Mouse (Mus musculus) liver, postnatal 0 days (tissue): ENCODE data around the gene Nfatc3. TPM values are rescaled to one million over a fixed set of nuclear protein-coding genes. Genes with fewer than 3 reads are reported as not detected.
"Not testable (repeated sequence)": the region's sequence is repeated elsewhere in the genome, so short reads cannot be mapped to it uniquely, and the experiment has no call there.

Experiments used
- ATAC-seq: fragments of 200-750 bp; cut with Nextera tagmentation; 2 replicates; pipeline ENCODE4 v1.8.0; 2017; ENCODE audit warnings: mild to moderate bottlenecking, moderate library complexity
- DNase-seq: peaks from one replicate; pipeline ENCODE4 v3.0.0-alpha.2; 2016
- H3K27ac ChIP-seq: fragments of 300-500 bp; sonication (generic); 2 replicates; pipeline ENCODE4 v1.5.1; 2014; ENCODE audit warnings: antibody characterized with exemption, moderate library complexity, mild to moderate bottlenecking, low read depth
- H3K27me3 ChIP-seq: fragments of 300-500 bp; sonication (generic); 2 replicates; pipeline ENCODE4 v1.6.1; 2014; ENCODE audit warnings: low read length, control low read depth, mixed read lengths; ENCODE audit not compliant: insufficient read depth
- H3K36me3 ChIP-seq: fragments of 300-500 bp; sonication (generic); replicated peaks from 2 replicates; pipeline ENCODE4 v1.6.1; 2014; ENCODE audit warnings: mild to moderate bottlenecking, control low read depth, low read length, moderate library complexity, mixed read lengths; ENCODE audit not compliant: insufficient read depth
- H3K4me1 ChIP-seq: fragments of 300-500 bp; sonication (generic); 2 replicates; pipeline ENCODE4 v1.6.1; 2014; ENCODE audit warnings: antibody characterized with exemption, mild to moderate bottlenecking, control low read depth; ENCODE audit not compliant: insufficient read depth
- H3K4me2 ChIP-seq: fragments of 300-500 bp; sonication (generic); 2 replicates; pipeline ENCODE4 v1.6.1; 2014; ENCODE audit warnings: low read depth, mild to moderate bottlenecking, low read length, moderate library complexity, mixed read lengths
- H3K4me3 ChIP-seq: fragments of 300-500 bp; sonication (generic); 2 replicates; pipeline ENCODE4 v1.5.1; 2014; ENCODE audit warnings: low read depth, low read length
- H3K9ac ChIP-seq: fragments of 300-500 bp; sonication (generic); replicated peaks from 2 replicates; pipeline ENCODE4 v1.6.1; 2014; ENCODE audit warnings: mild to moderate bottlenecking, moderate library complexity
- H3K9me3 ChIP-seq: fragments of 300-500 bp; sonication (generic); 2 replicates; pipeline ENCODE4 v1.6.1; 2016; ENCODE audit warnings: mild to moderate bottlenecking, control low read depth, low read length, mixed read lengths
- CTCF ChIP-seq: sonication (generic); IDR thresholded peaks from 2 replicates; pipeline ENCODE4 v1.5.1; 2016; ENCODE audit warnings: antibody characterized with exemption, low read depth
- EP300 ChIP-seq: IDR thresholded peaks from 2 replicates; pipeline ENCODE4 v1.6.1; 2016; ENCODE audit warnings: antibody characterized with exemption, low read depth, mild to moderate bottlenecking
- WGBS: fragments of 180-500 bp; shearing (Covaris S2); extraction: QIAGEN DNeasy Blood & Tissue Kit; methylation state at CpG from one replicate; pipeline ENCODE4 v1.1.7; 2014; ENCODE audit not compliant: insufficient replicate concordance; 5-methylcytosine and 5-hydroxymethylcytosine counted together
- polyA plus RNA-seq: library from polyadenylated mRNA; unstranded; fragments of >200 nt; fragmentation: Nextera tagmentation; extraction: Ambion mirVana; gene quantifications from 2 replicates; pipeline ENCODE4 v1.2.1, GENCODE M21; 2015

The Nfatc3 gene
- polyA plus RNA-seq: 2.3 TPM in 2 replicates

DNA sequence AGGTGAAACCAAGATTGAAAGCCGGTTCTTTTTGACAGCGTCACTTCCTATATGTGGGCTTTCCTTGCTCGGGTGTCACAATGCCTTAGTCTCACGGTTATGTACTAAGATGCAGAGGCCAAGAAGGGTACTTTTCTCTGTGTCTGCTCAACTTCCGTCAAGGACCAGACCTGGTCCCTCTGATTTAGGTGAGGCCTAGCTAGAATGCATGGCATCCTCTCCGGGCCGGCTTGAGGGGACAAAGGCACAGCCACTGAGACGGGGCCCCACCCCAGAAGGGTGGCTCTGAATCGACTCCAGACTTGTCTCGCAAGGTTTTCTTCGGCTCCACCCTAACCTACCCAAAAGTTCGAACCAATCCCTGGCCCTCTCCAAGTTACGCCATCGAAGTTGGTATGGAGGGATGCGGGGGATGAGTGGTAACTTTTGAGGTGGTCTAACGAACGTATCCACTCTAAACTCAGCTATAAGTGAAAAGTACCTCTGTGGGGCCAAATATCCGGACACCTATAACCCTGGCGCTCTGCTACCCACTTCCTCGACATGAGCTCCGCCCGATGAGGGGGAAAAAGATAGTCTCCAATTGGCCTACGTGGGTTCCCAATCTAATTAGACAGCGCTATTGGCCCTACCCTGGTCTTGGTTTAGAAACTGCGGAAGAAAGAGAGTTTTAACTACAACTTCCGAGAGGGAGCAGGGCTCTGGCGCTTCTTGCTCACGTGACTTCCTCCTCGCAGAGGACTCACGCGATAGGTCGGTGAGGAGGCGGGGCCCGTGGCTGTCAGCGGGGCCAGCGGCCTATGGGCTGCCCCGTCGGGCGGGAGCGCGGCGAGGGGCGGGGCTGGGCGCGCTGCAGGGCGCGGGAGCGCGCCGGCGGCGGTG lies at the start of gene Nfatc3:
Gene Nfatc3, plus strand, starts transcription at position 110 of the 882 bp plus-strand sequence.
- Histone ChIP-seq H3K27me3 (no peaks in the 10 kb centered on the region), H3K4me2 (peak within 1 kb of the TSS; percentile 77), H3K27ac (peak within 1 kb of the TSS; percentile 99), H3K36me3 (no peaks in the 10 kb centered on the region; the same call in 1 of the 2 replicates), H3K4me3 (peak within 1 kb of the TSS; percentile 98), H3K9me3 (no peaks in the 10 kb centered on the region), H3K4me1 (peaks cover 39% of the 10 kb centered on the region), H3K9ac (peak within 1 kb of the TSS; percentile 97)
- peak; percentile 94 for ATAC-seq
- DNase-seq: peak; percentile 97
- TF ChIP-seq CTCF (no peak), EP300 (peak; percentile 63; the same call in 1 of the 2 replicates)
- WGBS: under 1% methylated on average over 42 of the region's 52 CpGs

DNA sequence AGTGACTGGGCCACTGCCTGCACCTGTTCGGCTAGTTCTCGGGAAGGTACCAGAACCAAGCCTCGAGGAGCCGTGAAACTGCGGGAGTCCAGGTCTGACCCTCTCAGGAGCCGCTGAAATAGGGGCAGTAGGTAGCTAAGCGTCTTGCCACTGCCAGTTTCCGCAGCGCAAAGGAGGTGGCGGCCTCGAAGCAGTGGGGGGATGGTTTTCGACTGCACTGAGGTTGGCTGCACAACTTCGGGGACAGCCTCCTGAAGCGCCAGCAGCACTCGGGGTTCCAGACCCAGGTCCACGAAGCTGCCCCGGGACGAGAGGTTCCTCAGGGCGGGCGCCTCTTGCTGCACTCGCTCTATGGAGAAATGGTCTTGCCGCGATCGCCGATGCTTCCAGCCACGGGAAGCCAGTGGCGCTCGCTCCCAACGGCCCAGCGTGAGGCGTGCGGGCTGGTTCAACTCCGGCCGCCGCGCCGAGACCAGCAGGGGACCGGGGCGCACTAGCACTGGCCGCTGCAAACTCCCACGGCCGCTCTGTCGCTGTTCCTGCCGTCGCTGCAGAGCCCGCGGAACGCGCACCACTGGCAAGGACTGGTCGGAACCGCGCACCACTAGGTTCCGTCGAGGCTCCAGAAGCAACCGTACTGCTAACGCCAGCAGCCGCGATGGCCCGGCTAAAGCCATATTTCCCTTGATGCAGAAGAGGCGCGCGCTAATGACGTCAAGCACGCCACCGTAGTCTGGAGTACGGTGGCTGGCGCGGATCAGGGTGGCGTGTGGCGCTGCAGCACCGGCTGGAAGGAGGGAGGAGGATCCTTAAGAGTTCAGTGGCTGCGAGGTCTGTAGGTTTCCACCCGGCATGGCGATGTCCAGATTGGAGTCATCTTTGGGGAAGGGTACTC lies 47.6 kb upstream of the Nfatc3 start:
- Histone ChIP-seq H3K9ac (peak overlapping the region; percentile 80), H3K27me3 (no peaks in the 10 kb centered on the region), H3K4me3 (peak overlapping the region; percentile 72), H3K27ac (peak overlapping the region; percentile 82), H3K4me2 (peak overlapping the region; percentile 94), H3K9me3 (no peaks in the 10 kb centered on the region), H3K4me1 (peaks cover 18% of the 10 kb centered on the region), H3K36me3 (no peaks in the 10 kb centered on the region)
- peak; percentile 37; the same call in 1 of the 2 replicates for TF ChIP-seq EP300
- no peak; the same call in 1 of the 2 replicates for TF ChIP-seq CTCF
- peak; percentile 94 for DNase-seq
- peak; percentile 92 for ATAC-seq
- under 1% methylated on average over 68 of the region's 74 CpGs for WGBS

- TF ChIP-seq EP300 (no peak; the same call in 1 of the 2 replicates), CTCF (no peak)
- DNase-seq: no peak
Observed at GRCm38 (mm10) chr8:106011643-106011986, 47.0 kb upstream of the Nfatc3 start, which contains the start of gene Ddx28. TSS of gene Ddx28 (minus strand) at chr8:106011882.

GRCm38 (mm10) chr8:106012203-106012602 lies 46.4 kb upstream of the Nfatc3 start:
- peak; percentile 43; the same call in 1 of the 2 replicates for TF ChIP-seq EP300
- not testable (repeated sequence) for H3K36me3 ChIP-seq, ATAC-seq, DNase-seq, H3K9me3 ChIP-seq, H3K27me3 ChIP-seq
- Histone ChIP-seq H3K4me2 (peak overlapping the region; percentile 94), H3K9ac (peak overlapping the region; percentile 80), H3K27ac (peak overlapping the region; percentile 82), H3K4me1 (peaks cover 18% of the 10 kb centered on the region), H3K4me3 (peak overlapping the region; percentile 72)
- WGBS: 55% methylated on average over 8 of the region's 8 CpGs

More at GRCm38 (mm10) chr8:106011643-106011986, 47.0 kb upstream of the Nfatc3 start, which contains the start of gene Ddx28:
- Histone ChIP-seq H3K4me2 (peak within 1 kb of the TSS; percentile 94), H3K4me3 (peak within 1 kb of the TSS; percentile 72), H3K4me1 (peaks cover 18% of the 10 kb centered on the region), H3K27ac (peak within 1 kb of the TSS; percentile 82), H3K9ac (peak within 1 kb of the TSS; percentile 80), H3K27me3 (no peaks in the 10 kb centered on the region), H3K36me3 (no peaks in the 10 kb centered on the region), H3K9me3 (no peaks in the 10 kb centered on the region)
- ATAC-seq: peak; percentile 60
- under 1% methylated on average over 6 of the region's 6 CpGs for WGBS

- Histone ChIP-seq H3K4me1 (peaks cover 3% of the 10 kb centered on the region), H3K27me3 (no peaks in the 10 kb centered on the region), H3K9ac (no peak overlapping the region), H3K4me2 (no peak overlapping the region), H3K4me3 (no peak overlapping the region), H3K9me3 (no peaks in the 10 kb centered on the region), H3K27ac (no peak overlapping the region), H3K36me3 (no peaks in the 10 kb centered on the region; the same call in 1 of the 2 replicates)
- no peak for DNase-seq
- WGBS: 78% methylated on average over 6 of the region's 6 CpGs
- no peak for TF ChIP-seq CTCF
- no peak for TF ChIP-seq EP300
- no peak for ATAC-seq
Observed at GRCm38 (mm10) chr8:106016284-106016683, 42.4 kb upstream of the Nfatc3 start.
